Mouse (Mus musculus): ENCODE data around the gene U2af2. TPM values are rescaled to one million over a fixed set of nuclear protein-coding genes. Genes with fewer than 3 reads are reported as not detected.
"Not testable (repeated sequence)": the region's sequence is repeated elsewhere in the genome, so short reads cannot be mapped to it uniquely, and the experiment has no call there.

Gene U2af2
- 100 to 1,000 TPM; 171 to 180 TPM for total RNA-seq (2021)

DNA sequence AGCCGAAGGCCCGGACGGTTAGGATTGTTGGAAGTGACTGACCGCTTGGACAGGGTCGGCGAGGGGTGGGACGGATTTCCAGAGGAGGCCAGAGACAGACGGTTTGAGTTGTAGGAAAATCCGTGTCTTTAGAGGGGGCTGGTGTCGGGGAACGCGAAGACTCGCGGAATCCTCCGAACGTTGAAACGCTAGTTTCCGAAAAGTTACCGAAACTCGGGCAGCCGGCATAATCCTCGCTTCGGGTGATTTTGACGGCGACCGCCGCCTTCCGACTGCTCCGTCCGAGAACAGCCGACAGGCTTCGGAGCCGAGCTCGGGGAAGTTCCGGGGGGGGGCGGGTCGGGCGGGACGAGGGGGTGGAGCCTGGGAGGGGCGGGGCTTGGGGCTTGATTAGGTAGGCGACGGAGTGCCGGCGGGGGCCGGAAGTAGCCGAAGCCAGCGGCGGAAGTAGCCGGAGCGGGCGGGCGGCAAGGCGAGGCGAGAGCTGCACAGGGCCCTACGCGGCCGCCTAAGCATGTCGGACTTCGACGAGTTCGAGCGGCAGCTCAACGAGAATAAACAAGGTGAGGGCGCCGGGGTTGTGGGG is at the start of gene U2af2:
U2af2 (plus strand) TSS at position 370 of the 586 bp plus-strand sequence.
- intact Hi-C loops (cut with DNase I) = loop anchor here (1.0 to 10.0 kb wide), 3 partner anchors 18 to 927 kb away; partner anchors contain the start of genes Ccdc106, Epn1, Leng8 and Zfp865
- peak; percentile 92 to 94 for DNase-seq (ENCODE audit: low spot score in 2 of 2)

DNA sequence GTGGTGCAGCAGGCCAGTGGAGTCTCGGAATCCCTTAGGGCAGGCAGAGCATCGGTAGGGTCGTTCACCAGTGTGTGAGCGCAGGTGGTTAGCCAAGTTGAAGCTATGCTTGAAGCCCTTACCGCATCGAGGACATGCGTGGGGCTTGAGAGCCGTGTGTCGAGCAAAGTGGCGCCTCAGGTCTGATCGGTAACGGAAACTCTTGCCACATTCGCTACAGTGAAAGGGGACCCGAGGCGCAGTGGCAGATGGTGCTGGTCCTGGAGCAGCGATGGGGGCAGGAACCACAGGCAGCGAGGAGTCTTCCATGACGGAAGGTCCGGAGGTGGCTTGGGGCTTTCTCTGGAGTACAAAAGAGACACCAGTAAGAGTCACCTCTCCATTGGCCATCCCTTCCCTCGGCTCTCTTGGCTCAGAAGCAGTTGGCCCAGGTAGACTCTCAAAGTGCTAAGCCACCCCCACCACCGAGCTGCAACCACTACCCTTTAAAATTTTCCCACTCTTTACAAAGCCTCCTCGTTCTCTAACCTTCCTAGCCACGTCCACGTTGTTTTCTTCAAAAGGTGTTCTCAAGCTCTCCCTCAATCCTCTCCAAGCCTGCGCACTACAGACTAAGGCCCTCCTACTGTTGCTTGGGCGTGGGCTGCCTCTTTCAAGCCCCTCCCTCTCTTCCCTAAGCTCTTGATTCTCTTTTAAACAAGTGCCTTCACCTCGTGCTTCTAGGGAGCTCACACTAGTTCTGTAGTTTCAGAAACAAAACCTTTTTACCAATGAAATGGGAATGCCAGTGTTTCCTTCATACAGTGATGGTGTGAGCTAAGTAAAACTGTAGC is 49.0 kb upstream of the U2af2 start:
- intact Hi-C loops (cut with DNase I) = no loop called here
- no peak for DNase-seq (ENCODE audit: low spot score in 2 of 2)

DNA sequence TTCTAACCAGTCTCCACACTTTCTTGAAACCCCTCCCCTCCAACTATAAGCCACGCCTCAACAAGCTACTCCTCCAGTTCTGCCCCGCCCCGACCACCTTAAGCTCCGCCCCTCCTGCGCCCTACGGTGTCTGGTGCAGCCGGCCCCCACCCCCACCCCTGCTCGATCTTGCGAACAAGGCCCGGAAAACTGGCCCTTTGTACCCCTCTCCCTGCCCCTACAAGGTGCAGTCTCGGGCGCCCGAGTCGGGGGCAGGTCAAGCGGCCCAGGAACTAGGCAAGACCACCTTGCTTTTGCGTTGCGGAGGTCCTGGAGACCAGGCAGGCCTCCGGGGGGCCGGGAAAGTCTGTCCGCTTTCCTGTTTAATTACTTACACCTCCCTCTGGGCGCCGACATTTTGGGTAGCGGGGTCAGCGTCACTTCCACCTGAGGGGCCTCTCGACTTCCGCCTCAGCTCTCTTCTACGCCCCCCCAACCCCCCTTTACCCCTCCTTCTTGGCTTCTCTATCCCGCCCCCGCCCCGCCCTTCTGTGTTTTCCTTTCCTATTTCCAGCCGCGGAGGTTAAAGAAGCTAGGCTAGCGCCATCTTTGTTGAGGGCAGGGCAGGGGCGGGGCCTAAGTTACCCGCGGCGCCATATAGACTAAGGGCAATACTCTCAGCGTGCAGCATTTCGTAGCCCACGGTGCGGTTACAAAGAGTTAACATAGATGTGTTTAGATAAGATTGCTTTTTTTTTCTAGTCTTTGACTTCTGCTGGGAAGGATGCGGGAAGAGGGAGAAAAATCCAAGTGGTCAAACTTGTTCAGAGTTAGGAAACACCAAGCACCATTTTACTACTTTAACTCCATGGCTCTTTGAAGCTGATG is 47.5 kb upstream of the U2af2 start, which contains the start of the genes Zfp524 and Fiz1:
Zfp524 (plus strand) TSS at position 165 of the 867 bp plus-strand sequence.
Fiz1 (minus strand) TSS at position 447 of the 867 bp plus-strand sequence.
- intact Hi-C loops (cut with DNase I) = loop anchor here (2.0 kb wide), 2 partner anchors 18 to 72 kb away; partner anchors contain the start of gene Zfp579
- peak; percentile 96 to 99 for DNase-seq (ENCODE audit: low spot score in 2 of 2)

DNA sequence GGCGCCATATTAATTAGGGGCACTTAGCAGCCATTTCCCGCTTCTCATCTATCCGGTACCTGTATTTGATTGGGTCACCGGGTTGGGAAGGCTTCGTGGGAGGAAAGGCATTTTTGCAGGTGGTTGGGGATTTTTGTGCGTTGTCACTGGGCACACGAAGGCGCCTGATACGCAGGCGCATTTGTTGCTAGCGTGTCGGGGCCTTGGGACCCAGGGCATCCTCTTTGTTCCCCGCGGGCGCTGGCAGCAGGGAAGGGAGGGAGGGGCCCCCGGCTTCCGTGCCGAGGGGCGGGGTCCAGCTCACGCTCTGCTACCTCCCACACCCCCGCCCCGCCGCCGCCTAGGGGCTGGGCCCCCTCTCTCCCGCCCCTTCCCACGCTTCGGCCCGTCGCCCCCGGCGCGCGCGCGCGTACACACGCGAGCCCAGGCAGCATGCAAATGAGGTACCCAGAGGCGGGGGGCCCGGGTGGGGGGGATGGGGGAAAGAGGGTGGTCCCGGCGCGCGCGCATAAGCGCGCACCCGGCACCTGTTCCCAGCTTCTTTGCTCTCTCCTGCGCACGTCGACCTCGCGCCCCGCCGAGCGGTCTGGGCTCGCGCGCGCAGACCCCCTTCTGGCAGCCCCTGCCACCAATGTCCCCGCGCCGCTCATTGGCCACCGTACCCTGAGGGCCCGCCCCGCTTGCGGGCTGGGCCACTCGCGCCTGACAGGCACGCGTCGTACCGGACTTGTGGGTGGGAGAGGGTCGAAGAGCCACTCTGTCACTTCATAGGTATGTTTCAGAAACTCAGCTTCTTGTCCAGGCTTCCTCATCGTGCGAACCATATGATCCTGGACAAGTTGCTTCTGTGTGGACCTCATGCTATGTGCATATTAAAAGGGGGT is 46.6 kb upstream of the U2af2 start, which contains the start of gene Gm44973:
Gm44973 (plus strand) TSS at position 379 of the 884 bp plus-strand sequence.
- peak; percentile 93 to 96 for DNase-seq (ENCODE audit: low spot score in 2 of 2)
- intact Hi-C loops (cut with DNase I) = loop anchor here (2.0 kb wide), 2 partner anchors 19 to 73 kb away; partner anchors contain the start of gene Zfp579

DNA sequence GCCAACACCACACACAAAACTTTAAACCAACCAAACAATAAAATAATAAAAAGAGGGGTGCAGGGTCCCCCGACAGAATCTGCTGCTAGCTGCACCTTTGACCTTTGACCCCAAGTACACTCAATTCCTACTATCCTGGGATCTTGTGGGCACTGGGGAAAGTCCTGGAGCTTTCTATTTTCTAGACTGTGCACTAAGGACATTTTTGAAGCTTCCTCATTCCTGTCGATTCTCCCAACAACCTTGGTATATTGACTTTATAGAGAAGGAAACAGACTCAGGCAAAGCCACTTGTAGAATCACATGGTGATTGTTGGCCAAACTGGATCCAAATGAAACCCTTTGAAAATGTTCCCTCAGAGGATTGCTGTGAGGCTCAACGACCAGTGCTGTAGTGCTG is 45.9 kb upstream of the U2af2 start:
- intact Hi-C loops (cut with DNase I) = no loop called here
- DNase-seq (ENCODE audit: low spot score in 2 of 2) = no peak

DNA sequence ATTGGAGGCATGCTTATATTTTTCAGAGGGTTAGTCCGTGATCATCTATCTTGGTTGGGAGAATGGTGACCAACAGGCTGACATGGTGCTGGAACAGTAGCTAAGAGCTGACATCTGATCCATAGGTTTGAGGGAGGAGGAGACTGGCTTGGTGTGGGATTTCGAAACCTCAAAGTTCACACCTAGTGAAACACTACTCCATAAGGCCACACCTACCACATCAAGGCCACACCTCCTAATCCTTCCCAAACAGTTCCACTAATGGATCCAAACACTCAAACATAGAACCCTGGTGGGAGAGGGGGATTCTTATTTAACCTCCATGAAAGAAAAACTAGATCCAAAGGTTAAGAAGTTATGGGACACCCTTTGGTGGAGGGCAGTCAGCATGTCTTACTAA is 45.0 kb upstream of the U2af2 start:
- intact Hi-C loops (cut with DNase I) = no loop called here
- no peak for DNase-seq (ENCODE audit: low spot score in 2 of 2)

DNA sequence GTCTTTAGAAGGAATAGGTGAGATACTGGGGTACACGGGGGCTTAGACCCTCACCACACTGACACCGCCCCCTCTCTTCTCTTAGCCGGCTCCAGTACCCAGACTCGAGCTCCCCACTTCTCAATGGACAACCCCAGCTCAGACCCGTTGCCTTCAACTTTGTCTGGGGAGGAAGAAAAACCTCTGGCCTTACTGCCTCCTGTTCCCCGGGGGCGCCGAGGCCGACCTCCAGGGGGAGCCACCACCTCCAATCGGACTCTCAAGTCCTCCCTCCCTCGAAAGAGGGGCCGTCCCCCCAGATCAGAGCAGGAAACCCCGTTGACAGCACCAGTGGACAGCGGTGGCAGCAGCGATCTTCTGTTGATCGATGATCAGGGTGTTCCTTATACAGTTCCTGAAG is 44.6 kb upstream of the U2af2 start:
- DNase-seq (ENCODE audit: low spot score in 2 of 2) = no peak
- intact Hi-C loops (cut with DNase I) = no loop called here

DNA sequence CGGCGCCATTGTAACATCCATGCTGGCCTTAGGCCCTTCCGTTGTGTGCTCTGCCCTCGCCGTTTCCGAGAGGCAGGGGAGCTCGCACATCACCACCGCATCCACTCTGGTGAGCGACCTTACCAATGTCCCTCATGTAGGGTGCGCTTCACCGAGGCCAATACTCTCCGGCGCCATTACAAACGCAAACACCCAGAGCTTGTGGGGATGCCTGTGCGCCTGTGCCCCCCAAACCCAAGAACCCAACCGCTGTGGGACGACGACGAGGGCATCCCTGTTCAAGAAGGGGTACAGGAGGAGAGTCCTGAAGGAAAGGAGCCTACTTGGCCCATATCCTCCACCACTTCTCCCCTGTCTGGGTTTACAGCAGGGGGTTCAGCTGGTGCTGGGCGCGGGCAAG is 44.0 kb upstream of the U2af2 start:
- DNase-seq (ENCODE audit: low spot score in 2 of 2) = no peak
- intact Hi-C loops (cut with DNase I) = no loop called here

DNA sequence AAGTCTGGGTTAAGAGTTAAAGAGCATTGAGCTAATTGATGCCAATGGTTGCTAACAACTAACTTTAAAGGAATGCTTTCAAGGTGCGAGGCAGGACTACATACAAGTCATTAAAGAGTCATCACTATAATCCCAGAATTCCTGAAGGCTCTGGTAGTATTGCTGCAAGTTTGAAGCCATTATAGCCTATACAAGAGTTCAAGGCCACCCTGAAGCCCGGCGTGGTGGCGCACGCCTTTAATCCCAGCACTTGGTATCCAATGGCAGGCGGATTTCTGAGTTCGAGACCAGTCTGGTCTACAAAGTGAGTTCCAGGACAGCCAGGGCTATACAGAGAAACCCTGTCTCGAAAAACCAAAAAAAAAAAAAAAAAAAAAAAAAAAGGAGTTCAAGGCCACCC is 42.4 kb upstream of the U2af2 start:
- intact Hi-C loops (cut with DNase I); DNase-seq (ENCODE audit: low spot score in 2 of 2): not testable (repeated sequence)

DNA sequence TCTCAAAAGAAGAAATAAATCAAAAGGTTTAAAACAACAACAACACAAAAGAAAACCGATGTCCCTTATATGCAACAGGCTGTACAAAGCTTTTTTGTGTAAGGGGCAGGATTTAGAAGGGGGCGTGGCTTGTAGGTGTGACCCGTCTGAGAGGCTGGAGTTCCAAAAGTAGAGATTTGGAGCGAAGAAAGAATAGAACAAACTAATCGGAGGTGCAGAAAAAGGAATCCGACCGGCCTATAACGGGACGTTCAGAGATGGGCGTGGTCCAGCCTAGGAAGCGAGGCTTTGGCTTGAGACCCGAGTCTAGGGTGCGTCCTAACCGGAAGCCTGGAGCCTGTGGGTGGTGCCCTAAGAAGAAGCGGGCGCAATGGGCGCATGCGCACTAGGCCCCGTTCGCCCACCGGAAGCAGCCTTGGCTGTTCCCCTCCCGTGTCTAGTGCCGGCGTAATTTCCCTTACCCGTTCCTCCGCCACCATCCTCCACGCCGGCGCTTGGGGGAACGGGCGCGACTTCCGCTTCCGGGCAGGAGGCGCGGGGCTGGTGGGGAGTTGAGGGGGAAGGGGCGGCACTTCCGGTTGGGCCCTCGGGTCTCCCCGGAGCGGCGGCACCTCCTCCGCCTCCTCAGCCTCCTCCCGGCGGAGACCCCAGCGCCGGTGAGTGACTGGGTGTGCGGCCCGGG is 41.8 kb upstream of the U2af2 start, which contains the start of the genes Zfp865 and Ccdc106:
Zfp865 (plus strand) TSS at position 377 of the 682 bp plus-strand sequence.
Ccdc106 (plus strand) TSS at position 554 of the 682 bp plus-strand sequence.
- intact Hi-C loops (cut with DNase I) = loop anchor here (1.0 to 2.0 kb wide), 2 partner anchors 31 to 41 kb away; partner anchors contain the start of gene Zfp580

DNA sequence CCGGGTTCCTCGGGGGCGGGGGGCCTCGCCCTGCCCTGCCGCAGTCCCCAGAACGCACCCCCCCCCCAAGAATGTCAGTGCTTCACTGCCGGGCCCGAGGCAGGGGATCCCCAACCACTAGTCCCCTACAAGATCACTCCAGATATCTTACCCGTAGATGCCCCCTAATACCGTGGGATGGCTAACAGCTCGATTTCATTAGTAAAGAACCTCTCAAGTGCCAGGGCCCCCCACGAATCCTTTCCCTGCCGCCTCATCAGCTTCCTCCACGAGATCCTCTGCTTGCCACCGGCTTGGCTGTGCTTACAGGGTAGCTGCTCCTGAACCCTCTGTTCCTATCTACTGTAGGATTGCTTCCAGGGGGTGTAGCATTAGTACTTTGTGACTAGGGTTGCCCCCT is 41.3 kb upstream of the U2af2 start:
- DNase-seq (ENCODE audit: low spot score in 2 of 2) = no peak
- intact Hi-C loops (cut with DNase I) = loop anchor here (1.0 to 2.0 kb wide), 2 partner anchors 30 to 41 kb away; partner anchors contain the start of gene Zfp580

More for the DNA sequence above, 41.8 kb upstream of the U2af2 start, which contains the start of the genes Zfp865 and Ccdc106:
- peak; percentile 100 for DNase-seq (ENCODE audit: low spot score in 2 of 2)

DNA sequence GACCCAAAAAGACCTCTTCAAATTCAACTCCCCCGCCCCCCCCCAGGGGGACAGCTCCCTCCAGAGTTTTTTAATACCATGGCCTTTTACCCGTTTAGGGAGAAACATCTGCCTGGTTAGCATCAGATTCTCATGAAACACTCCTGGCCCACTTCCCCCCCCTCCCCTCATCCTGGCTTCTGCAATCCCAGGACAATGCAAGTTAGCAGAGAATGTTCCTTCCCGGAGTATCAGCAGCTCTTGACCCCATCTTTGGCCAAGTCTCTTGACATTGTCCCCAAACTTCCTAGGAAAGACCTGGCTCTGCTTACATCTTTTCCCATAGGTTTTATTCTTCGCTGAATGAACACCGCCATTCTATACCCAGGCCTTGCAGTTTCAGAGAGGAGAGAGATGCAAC is 40.7 kb upstream of the U2af2 start:
- no peak for DNase-seq (ENCODE audit: low spot score in 2 of 2)
- intact Hi-C loops (cut with DNase I) = loop anchor here (2.0 kb wide), 1 partner anchor 30 kb away; the partner anchor contains the start of gene Zfp580

DNA sequence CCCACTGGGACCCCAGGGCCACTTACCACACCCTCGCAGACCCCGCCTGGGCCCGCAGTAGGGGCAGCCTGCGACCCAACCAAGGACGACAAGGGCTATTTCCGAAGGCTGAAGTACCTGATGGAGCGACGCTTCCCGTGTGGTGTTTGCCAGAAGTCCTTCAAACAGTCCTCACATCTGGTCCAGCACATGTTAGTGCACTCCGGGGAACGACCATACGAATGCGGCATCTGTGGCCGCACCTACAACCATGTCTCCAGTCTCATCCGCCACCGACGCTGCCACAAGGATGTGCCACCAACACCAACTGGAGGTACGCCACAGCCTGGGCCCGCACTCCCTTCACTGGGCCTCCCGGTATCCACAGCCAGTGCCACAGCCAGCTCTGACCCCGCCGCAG is 32.4 kb upstream of the U2af2 start:
- DNase-seq (ENCODE audit: low spot score in 2 of 2) = no peak

DNA sequence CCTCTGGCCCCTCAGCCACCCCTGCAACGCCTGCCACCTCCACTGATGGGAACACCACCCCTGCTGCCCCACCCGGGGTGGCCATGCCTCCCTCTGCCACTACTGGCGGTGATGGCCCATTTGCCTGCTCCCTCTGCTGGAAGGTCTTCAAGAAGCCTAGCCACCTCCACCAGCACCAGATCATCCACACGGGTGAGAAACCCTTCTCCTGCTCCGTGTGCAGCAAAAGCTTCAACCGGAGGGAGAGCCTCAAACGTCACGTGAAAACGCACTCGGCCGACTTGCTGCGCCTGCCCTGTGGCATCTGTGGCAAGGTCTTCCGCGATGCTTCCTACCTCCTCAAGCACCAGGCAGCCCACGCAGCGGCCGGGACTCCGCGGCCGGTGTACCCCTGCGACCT is 32.0 kb upstream of the U2af2 start:
- DNase-seq (ENCODE audit: low spot score in 2 of 2) = no peak
- intact Hi-C loops (cut with DNase I) = no loop called here

More for the DNA sequence above, 32.4 kb upstream of the U2af2 start:
- intact Hi-C loops (cut with DNase I) = no loop called here

DNA sequence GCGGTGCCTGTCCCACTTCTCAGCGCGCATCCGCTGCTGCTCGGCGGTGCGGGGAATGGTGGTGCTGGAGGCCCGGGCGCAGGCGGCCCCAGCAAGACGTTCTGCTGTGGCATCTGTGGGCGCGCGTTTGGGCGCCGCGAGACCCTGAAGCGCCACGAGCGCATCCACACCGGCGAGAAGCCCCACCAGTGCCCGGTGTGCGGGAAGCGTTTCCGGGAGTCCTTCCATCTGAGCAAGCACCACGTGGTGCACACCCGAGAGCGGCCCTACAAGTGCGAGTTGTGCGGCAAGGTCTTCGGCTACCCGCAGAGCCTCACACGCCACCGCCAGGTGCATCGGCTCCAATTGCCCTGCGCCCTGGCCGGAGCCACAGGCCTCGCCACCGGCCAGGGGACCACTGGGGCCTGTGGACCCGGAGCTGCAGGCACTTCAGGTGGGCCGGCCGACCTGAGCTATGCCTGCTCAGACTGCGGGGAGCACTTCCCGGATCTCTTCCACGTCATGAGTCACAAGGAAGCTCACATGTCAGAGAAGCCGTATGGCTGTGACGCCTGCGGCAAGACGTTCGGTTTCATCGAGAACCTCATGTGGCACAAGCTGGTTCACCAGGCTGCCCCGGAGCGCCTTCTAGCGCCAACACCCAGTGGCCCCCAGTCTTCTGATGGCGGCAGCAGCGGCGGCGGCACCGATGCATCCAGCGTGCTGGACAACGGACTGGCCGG is 31.2 kb upstream of the U2af2 start:
- intact Hi-C loops (cut with DNase I) = no loop called here
- DNase-seq (ENCODE audit: low spot score in 2 of 2) = no peak

DNA sequence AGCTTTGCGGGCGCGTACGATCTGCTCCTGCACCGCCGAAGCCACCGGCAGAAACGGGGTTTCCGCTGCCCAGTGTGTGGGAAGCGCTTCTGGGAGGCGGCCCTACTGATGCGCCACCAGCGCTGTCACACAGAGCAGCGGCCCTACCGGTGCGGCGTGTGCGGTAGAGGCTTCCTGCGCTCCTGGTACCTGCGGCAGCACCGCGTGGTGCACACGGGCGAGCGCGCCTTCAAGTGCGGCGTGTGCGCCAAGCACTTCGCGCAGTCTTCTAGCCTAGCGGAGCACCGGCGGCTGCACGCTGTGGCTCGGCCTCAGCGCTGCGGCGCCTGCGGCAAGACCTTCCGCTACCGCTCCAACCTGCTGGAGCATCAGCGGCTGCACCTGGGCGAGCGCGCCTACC is 30.4 kb upstream of the U2af2 start:
- DNase-seq (ENCODE audit: low spot score in 2 of 2) = no peak
- intact Hi-C loops (cut with DNase I) = no loop called here

DNA sequence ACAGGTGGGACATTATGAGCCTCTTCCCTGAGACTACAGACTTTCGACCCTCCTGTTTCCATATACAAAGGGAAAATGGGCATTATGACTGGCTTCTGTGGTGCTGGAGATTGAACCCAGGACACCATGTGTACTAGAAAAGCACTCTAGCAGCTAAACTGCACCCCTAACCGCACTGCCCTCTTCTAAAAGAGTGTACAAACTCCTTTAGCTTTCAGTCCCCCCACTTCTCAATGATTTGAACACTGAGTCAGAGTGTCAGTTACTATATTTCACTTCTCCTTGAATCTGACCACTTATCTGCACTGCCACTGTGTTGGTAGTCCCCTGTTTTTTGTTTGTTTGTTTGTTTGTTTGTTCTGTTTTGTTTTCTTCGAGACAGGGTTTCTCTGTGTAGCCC is 28.1 kb upstream of the U2af2 start, which contains the start of gene 4632433K11Rik:
4632433K11Rik (plus strand) TSS at position 301 of the 400 bp plus-strand sequence.
- DNase-seq (ENCODE audit: low spot score in 2 of 2) = no peak

More for the DNA sequence above, 28.1 kb upstream of the U2af2 start, which contains the start of gene 4632433K11Rik:
- intact Hi-C loops (cut with DNase I) = no loop called here
